Comparison of ENCODE assay signal across 25 mouse cellular contexts in the genomic region with DNA sequence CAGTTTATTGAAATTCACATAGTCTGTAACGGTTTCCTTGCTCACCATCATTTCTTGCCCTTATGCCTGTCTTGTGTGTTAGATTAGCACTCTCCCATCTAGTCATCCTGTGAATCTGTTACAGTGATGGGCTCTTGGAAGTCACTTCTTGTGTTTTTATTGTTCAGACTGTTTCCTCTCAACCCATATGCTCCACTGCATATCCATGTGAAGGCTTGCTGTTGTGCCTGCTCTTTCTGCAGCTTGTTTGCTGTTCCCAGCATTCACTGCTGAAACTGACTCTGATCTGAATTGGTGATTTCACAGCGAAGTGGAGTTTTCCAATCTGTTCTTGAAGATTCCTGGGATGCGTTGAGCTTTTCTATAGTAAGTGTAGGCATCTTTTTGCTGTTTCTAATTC.
DNase-seq lines count a peak whose midpoint lies in the region; ATAC-seq and TF ChIP-seq lines count a peak whose summit lies in the region.
"Had no signal": no experiment of that assay in that cellular context is flagged by ENCODE, and none has a peak within 500 bp of the region (broad histone marks: within the 10 kb centered on the region; RNA-seq: fewer than 3 reads in every experiment).

No protein-coding gene starts in this region.

- H3K9me3 ChIP-seq in forebrain, embryonic 14.5 days (replicated peaks; ENCODE audit: control insufficient read depth, low read length): no peaks in the 10 kb centered on the region
- H3K9me3 ChIP-seq in forebrain, embryonic 11.5 days (ENCODE audit: control insufficient read depth, low read length): no peaks in the 10 kb centered on the region
- H3K9me3 ChIP-seq in forebrain, postnatal 0 days (ENCODE audit: low read length): no peaks in the 10 kb centered on the region
- no peaks in the 10 kb centered on the region for H3K9me3 ChIP-seq in forebrain, embryonic 10.5 days
- H3K9me3 ChIP-seq: embryonic facial prominence, embryonic 13.5 days; embryonic facial prominence, embryonic 15.5 days; forebrain, embryonic 12.5 days; G1E had no signal

- H3K4me1 ChIP-seq in forebrain, embryonic 14.5 days (ENCODE audit: control insufficient read depth, insufficient read depth, low read length): no peaks in the 10 kb centered on the region
- no peaks in the 10 kb centered on the region for H3K4me1 ChIP-seq in forebrain, embryonic 11.5 days (replicated peaks; ENCODE audit: control insufficient read depth, insufficient read depth, low read length)
- no peaks in the 10 kb centered on the region for H3K4me1 ChIP-seq in forebrain, postnatal 0 days (ENCODE audit: insufficient read depth)
- no peaks in the 10 kb centered on the region for H3K4me1 ChIP-seq in forebrain, embryonic 10.5 days
- H3K4me1 ChIP-seq: embryonic facial prominence, embryonic 13.5 days; embryonic facial prominence, embryonic 15.5 days; forebrain, embryonic 12.5 days had no signal

- H3K27me3 ChIP-seq in forebrain, embryonic 14.5 days (replicated peaks; ENCODE audit: control insufficient read depth, insufficient read depth, low read length): no peaks in the 10 kb centered on the region
- H3K27me3 ChIP-seq in forebrain, embryonic 11.5 days (ENCODE audit: control insufficient read depth, insufficient read depth, low read length): no peaks in the 10 kb centered on the region
- H3K27me3 ChIP-seq in forebrain, postnatal 0 days (ENCODE audit: insufficient read depth, low read length): no peaks in the 10 kb centered on the region
- no peaks in the 10 kb centered on the region for H3K27me3 ChIP-seq in forebrain, embryonic 10.5 days (ENCODE audit: poor library complexity, severe bottlenecking)
- H3K27me3 ChIP-seq: CH12.LX; embryonic facial prominence, embryonic 13.5 days; embryonic facial prominence, embryonic 15.5 days; forebrain, embryonic 12.5 days; Patski had no signal

- DNase-seq in forebrain, embryonic 14.5 days (ENCODE audit: low spot score): peak; percentile 22
- DNase-seq in forebrain, embryonic 11.5 days (ENCODE audit: low spot score): no peak
- peak; percentile 66 for DNase-seq in forebrain, postnatal 0 days
- DNase-seq in forebrain, embryonic 10.5 days (ENCODE audit: extremely low spot score, low spot score): no peak
- DNase-seq in brain, embryonic 14.5 days (ENCODE audit: low read depth): peak; percentile 49
- no peak for DNase-seq in cerebellum, adult 18-20 months
- DNase-seq: adrenal gland, adult 8-10 months; adrenal gland, postnatal 14 days; adrenal gland, postnatal 36 days; B cell, adult 2 months; cerebellum, adult 11-12 months; cerebellum, adult 8-10 months; cerebellum, adult 9-11 months; cerebellum, postnatal 14 days; cerebellum, postnatal 36 days; embryo, embryonic 11 days had no signal

- no peak for ATAC-seq in forebrain, embryonic 14.5 days
- ATAC-seq in forebrain, embryonic 11.5 days (replicated peaks; ENCODE audit: low FRiP score): no peak
- ATAC-seq in forebrain, postnatal 0 days: peak; percentile 85
- ATAC-seq: activated CD4-positive, CD25-positive, alpha-beta regulatory T cell, adult 4 months; CD4-positive, CD25-positive, alpha-beta regulatory T cell, adult 4 months; Patski had no signal

- TF ChIP-seq POLR2A in brain, embryonic 14.5 days (IDR thresholded peaks at IDR 0.05; ENCODE audit: borderline replicate concordance, extremely low read depth, insufficient read depth, insufficient read length, poor library complexity, severe bottlenecking): no peak

- no peak overlapping the region for H3K9ac ChIP-seq in forebrain, embryonic 14.5 days (ENCODE audit: low read length)
- H3K9ac ChIP-seq in forebrain, embryonic 11.5 days (ENCODE audit: low read length): no peak overlapping the region
- no peak overlapping the region for H3K9ac ChIP-seq in forebrain, postnatal 0 days
- H3K9ac ChIP-seq: embryonic facial prominence, embryonic 13.5 days; embryonic facial prominence, embryonic 15.5 days; forebrain, embryonic 12.5 days had no signal

- no peak overlapping the region for H3K27ac ChIP-seq in forebrain, embryonic 14.5 days (ENCODE audit: low read depth, low read length)
- no peak overlapping the region for H3K27ac ChIP-seq in forebrain, embryonic 11.5 days (ENCODE audit: low read depth, low read length)
- H3K27ac ChIP-seq in forebrain, postnatal 0 days (ENCODE audit: low read depth, low read length): no peak overlapping the region
- no peak overlapping the region for H3K27ac ChIP-seq in forebrain, embryonic 10.5 days
- H3K27ac ChIP-seq: embryonic facial prominence, embryonic 13.5 days; embryonic facial prominence, embryonic 15.5 days; forebrain, embryonic 12.5 days had no signal

- no peak overlapping the region for H3K4me2 ChIP-seq in forebrain, embryonic 14.5 days (ENCODE audit: low read length)
- no peak overlapping the region for H3K4me2 ChIP-seq in forebrain, embryonic 11.5 days (ENCODE audit: low read depth, low read length, severe bottlenecking)
- H3K4me2 ChIP-seq in forebrain, postnatal 0 days (ENCODE audit: low read depth): no peak overlapping the region
- H3K4me2 ChIP-seq: embryonic facial prominence, embryonic 13.5 days; embryonic facial prominence, embryonic 15.5 days; forebrain, embryonic 12.5 days had no signal

- H3K4me3 ChIP-seq in forebrain, embryonic 14.5 days (ENCODE audit: low read depth, low read length): no peak overlapping the region
- H3K4me3 ChIP-seq in forebrain, embryonic 11.5 days (ENCODE audit: low read depth, low read length): no peak overlapping the region
- H3K4me3 ChIP-seq in forebrain, postnatal 0 days (ENCODE audit: low read depth, low read length): no peak overlapping the region
- no peak overlapping the region for H3K4me3 ChIP-seq in forebrain, embryonic 10.5 days
- H3K4me3 ChIP-seq: embryonic facial prominence, embryonic 13.5 days; embryonic facial prominence, embryonic 15.5 days; erythroblast, embryonic 14.5 days; forebrain, embryonic 12.5 days had no signal

- WGBS in forebrain, embryonic 14.5 days: 77% methylated on average over 3 of the region's 3 CpGs
- 86% methylated on average over 3 of the region's 3 CpGs for WGBS in forebrain, embryonic 11.5 days
- 48% methylated on average over 3 of the region's 3 CpGs for WGBS in forebrain, postnatal 0 days
- WGBS in forebrain, embryonic 10.5 days: 84% methylated on average over 3 of the region's 3 CpGs

- no peaks in the 10 kb centered on the region for H3K36me3 ChIP-seq in forebrain, embryonic 14.5 days (ENCODE audit: control insufficient read depth, insufficient read depth, low read length)
- no peaks in the 10 kb centered on the region for H3K36me3 ChIP-seq in forebrain, embryonic 11.5 days (ENCODE audit: control insufficient read depth, insufficient read depth, low read length)
- no peaks in the 10 kb centered on the region for H3K36me3 ChIP-seq in forebrain, postnatal 0 days (ENCODE audit: insufficient read depth)
- H3K36me3 ChIP-seq in forebrain, embryonic 10.5 days (replicated peaks): no peaks in the 10 kb centered on the region
- H3K36me3 ChIP-seq: embryonic facial prominence, embryonic 13.5 days; embryonic facial prominence, embryonic 15.5 days; forebrain, embryonic 12.5 days; G1E had no signal

- no peak for TF ChIP-seq CTCF in forebrain, postnatal 0 days (IDR thresholded peaks at IDR 0.05; ENCODE audit: low read depth)
- TF ChIP-seq CTCF in brain, embryonic 14.5 days (IDR thresholded peaks at IDR 0.05; ENCODE audit: borderline replicate concordance, extremely low read depth, insufficient read depth, insufficient read length): no peak

Comparison
In these comparisons a context has a peak if more than half of its experiments do, and no peak if none do; other contexts are left out.
1. DNase-seq: peak in forebrain, embryonic 14.5 days (single experiment), forebrain, postnatal 0 days (single experiment) and brain, embryonic 14.5 days (single experiment); none in forebrain, embryonic 11.5 days (single experiment), forebrain, embryonic 10.5 days (single experiment) and cerebellum, adult 18-20 months (0 of 2).